Mouse (Mus musculus) ZHBTc4 (cell line): ENCODE measurements around the gene Phactr2.

Source experiments
- DNase-seq: peaks from one replicate; pipeline ENCODE4 v3.0.0-alpha.2; 2011; ENCODE audit warnings: low read depth, low spot score

The Phactr2 gene

DNA sequence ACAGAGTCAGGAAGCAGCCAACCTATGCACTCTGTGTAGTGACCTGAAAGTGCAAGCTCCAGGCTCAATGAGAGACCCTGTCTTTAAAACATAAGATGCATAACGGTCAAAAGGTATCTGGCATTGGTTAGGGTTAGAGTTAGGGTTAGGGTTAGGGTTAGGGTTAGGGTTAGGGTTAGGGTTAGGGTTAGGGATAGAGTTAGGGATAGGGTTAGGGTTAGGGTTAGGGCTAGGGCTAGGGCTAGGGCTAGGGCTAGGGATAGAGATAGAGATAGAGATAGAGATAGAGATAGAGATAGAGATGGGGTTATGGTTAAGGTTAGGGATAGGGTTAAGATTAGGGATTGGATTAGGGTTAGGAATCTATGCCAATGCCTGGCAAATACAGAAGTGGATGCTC is 72.2 kb downstream of the Phactr2 start:
- no peak for DNase-seq

DNA sequence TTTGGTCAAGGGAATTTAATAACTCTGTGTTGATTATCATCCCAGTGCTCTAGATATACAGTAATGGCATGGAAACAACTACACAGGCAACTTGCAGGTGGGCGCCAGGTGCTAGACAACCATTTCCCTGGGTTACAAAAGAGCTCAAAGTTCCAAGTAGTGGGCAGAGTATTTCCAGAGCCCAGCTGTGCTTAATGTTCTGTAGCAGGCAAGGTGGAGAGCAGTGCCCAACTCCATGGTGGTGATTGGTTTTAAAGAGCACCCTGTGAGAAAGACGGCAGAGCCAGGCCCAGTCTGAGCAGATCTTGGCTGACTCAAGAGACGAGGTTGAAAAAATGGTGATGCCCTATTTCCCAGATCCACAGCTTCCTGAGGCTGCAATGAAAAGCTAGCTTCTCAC is 78.5 kb downstream of the Phactr2 start:
- DNase-seq: no peak

DNA sequence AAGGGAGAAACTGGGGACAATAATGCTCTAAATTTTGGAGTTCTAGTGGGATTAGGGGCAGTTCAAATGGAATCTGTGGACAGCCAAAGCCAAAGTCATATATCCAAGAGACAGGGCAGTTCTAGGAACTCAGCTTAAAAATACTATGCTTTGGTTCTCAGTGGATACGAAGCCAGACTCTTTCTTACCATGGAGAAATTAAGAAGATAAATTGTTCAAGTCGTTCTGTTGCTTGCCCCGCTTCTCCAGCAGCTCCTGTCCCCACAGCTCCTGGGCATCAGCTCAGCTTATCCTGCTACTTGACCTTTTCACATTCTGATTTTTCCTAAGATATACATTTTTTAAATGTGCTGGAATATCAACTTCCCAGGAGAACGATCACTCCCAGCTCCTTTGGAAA is 80.2 kb downstream of the Phactr2 start:
- DNase-seq: no peak

DNA sequence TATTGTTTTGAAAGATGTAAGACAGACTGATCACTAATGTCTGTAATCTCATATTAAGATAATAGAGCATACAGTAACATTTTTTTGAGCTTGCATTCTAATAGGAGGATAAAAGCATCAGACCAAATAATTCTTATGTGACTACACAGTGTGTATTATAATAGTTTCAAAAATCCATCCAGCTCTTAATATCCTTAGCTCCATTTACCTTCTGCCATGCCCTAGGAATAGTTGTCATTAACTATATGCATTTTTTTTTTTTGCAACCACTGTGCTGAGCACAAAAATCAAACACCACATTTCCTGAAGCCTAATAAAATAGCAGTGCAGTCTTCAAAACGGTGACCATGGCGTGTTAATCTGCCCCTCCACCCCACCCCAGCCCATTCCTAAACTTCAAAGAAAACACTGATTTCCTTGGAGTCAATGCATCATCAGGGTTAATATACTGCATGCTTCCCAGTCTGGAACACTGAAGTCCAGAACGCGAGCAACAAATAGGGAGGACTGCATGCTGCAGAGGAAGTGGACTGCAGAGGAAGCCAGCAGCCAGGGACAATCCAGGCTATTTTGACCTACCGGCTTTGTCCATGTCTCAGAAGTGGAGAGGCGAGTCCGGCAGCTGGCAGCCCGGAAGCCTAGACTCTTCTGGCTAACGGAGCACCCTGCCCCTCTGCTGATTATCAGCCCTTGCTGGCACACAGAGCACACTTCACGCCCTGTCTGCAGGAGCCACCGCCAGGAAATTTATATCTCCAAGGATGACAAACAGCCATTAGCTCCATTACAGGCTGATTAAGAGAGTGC is 85.9 kb downstream of the Phactr2 start:
- DNase-seq: no peak

DNA sequence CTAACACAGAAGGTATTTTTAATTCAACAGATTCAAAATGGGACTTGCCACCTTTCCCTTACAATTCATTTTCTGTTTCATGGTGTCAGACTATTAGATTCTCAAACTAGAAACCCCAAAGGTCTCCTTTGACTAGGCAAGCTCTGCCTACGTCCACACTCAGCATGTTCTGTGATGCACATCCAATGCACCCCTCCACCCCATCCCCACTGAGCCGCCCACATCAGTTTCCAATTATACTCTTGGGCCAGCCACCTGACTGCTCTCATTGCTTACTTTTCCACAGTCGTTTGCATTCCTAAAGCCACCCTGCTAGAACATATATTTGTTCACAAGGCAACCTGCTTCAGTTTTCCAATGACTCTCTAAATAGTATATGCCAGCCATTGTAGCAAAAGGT is 89.3 kb downstream of the Phactr2 start:
- no peak for DNase-seq

DNA sequence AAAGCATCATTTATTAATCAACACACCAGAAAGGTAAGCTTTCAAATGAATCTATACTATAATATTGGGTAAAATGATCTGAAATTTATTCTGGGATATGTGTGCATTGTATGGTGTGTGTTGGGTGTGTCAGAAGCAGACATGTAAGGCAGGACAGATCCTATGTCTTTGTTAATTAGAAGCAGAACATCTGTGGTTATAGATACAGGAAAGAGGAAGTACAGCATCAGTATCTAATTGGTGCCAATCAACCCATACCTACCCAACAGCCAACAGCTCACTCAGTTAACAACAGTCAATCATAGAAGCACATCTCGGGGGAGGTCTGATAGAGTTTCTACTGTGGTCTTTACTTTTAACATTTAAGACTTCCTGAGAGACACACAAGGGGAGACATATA is 96.3 kb downstream of the Phactr2 start:
- no peak for DNase-seq

DNA sequence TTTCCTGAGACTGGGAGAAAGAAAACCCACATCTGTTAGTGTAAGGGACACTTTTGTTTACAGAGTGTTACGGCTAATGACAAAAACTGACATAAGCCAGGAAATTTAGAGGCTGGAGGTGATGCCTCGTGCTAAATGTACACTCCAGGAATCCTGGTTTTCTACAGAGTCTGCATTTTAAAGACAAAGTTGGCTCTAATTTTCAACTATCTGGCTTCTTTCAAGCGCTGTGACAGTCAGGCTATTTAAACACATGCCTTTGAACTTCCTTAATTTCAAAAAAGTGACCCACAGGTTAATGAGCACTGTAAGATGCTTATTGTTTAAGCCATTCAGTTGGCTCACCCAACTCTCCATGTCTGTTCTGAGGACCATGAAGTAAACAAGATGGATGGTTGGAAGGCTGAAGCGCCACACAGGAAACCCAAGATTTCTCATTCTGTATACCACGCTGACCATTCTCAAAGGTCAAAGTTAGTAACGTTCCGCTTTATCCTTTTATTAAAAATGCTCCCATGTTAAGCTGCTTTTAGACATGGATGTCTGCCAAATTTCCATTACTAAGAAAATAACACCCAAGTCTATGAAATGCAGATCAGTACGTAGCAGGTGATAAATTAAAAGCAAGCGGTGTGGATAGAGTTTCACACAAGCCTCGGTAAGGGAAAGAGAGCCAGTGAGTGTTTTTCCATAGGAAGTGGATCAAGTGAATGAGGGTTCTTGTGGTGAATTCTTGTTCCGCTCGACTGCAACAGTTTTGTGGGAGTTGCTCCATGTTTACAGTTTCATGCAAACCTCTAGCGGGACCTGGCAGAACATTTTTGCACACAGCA is 97.6 kb downstream of the Phactr2 start:
- no peak for DNase-seq

DNA sequence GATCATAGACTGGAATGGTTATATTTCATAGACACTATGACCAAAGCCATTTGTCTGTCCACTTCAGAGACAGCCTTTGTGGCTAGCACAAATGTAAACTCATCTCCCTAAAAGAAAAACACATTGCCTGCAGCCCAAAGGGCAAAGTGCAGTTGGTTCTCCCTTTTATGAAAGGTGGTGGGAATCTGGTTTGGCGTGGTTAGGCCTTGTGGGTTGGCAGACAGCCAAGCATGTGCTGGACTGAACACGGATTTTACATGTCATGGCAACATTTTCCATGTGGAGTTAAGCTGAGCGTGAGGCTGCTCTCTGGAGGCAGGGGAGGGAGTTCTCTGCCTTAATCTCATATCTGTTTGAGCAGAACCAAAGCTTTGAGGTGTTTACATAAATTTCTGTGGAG is 98.4 kb downstream of the Phactr2 start:
- DNase-seq: no peak

DNA sequence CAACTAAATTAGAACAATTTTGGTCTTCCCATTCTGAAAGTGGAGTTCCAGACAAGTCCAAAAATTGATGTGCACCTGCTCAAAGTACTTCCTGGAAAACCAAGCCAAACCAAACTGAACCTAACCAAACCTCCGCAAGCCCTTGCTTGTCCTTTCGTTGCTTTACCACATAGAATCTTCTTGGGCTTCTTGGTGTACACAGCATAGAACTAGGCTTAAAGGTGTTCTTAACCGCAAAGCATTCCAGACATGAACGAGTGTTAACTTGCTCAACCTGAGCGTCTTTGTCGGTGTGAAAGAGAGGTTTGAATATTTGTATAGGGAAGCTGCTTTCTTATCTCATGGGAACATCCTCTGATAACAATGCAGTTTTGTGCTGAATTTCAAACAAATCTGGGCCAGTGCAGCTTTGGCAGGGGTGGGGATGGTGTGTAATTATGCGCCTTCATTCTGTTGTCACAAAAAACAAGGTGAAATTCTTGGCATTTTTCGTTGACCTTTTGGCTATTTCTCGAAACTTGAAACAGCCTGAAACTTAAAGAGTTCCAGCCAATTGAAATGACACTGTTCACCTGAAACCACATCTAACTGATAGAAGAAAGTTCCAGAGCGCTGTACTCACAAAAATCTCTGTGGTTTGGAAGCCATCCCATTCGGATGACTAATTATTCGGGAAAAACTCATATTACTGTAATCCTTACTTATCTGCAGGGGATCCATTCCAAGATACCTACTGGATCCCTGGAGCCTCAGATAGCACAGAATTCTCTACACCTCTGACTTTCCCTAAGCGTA is 104.4 kb downstream of the Phactr2 start:
- DNase-seq: peak; percentile 23

DNA sequence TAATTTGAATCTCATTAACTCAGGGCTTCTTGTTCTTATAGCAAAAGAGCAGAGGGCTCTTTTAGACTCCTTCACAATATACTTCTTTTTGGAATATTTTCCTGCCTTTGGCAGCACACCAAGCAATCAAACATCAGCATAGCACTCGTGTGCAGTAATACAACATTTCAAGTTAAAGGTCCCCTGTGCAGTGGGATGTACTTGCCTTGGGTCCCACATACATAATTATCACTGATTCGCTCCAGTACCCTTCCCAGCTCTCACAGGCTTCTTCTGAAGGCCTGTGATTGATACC is 110.0 kb downstream of the Phactr2 start:
- DNase-seq: no peak

DNA sequence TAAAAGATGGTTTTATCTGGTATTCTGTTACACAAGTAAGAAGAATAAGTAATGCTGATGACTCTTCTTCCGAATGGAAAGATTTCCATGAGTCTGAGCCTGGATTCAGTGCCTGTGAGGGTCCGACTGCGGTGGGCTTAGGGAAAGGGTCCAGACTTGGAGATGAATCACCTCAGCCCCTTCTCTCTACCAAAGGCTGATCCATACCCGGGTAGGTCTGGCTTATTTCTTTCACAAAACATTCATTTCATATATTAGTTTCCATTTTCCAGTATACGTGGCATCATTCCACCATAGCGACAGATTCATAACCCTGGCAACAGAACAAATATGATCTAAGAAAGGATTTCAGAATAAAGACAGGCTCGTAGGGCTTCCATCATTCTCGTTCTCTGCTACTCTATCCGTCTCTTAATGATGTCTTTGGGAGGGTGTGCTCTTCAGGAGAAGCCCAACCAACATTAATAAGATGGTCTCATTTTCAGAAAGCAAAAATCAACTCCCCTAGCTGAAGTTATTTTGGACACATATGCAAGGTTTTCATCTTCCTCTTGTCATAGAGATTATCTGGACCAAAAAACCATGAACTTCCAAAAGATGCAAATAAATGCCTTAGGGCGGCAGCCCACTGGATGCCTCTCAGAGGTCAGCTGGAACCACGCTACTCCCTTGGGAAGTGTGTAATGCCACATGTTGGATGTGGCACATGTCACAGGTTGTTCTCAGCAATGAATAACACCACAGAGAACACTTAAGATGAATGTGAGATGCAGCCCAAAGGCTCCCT is 110.5 kb downstream of the Phactr2 start:
- DNase-seq: no peak

DNA sequence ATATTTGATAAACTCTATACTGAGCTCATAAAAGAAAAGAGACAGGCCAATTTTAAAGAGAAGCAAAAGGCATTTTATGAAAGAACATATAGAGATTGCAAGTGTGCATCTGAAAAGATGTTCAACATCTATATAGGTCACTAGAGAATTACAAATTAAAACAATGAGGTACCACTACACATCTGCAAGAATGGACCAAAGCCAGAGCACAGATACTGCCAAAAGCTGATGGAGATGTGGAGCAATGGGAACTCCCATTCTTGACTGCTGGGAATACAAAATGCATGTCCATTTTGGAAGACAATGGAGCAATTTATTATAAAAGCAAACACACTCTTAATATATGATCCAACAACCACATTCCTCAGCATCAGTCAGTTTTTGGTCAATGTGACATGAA is 113.3 kb downstream of the Phactr2 start:
- no peak for DNase-seq

DNA sequence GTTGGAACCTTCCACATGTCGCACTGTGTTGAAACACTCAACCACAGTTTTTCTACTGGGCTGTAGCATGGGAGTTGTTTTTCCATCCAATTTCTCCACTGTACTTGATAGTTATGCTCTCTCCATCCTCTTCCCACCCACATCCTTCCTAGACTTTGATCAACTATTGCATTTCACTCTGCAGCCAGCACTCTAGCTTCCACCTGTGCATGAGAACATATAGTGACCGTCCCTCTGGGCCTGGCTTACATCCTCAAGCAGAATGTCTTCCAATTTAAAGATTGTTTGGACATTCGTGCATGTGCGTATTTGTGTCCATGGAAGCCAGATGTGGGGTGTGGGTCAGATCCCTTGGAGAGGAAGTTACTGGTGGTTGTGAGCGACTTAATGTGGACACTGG is 114.4 kb downstream of the Phactr2 start:
- no peak for DNase-seq

DNA sequence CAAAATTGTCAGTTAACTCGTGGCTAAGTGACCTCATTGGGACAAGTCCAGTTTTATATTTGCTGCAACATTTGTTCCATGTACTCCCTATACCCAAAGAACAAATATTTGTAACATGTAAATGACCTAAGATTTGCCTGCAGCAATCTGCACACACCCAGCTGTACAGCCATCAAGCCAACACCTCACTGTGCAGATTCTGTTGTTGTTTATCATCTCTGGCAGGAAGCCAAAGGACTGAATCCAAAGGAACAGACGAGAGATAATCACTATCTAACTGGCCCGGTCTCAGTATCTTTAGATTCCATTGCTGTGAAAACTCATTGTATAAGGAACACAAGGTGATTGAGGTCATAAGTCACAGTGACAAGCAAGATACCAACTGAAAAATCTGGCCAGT is 115.5 kb downstream of the Phactr2 start:
- DNase-seq: no peak

DNA sequence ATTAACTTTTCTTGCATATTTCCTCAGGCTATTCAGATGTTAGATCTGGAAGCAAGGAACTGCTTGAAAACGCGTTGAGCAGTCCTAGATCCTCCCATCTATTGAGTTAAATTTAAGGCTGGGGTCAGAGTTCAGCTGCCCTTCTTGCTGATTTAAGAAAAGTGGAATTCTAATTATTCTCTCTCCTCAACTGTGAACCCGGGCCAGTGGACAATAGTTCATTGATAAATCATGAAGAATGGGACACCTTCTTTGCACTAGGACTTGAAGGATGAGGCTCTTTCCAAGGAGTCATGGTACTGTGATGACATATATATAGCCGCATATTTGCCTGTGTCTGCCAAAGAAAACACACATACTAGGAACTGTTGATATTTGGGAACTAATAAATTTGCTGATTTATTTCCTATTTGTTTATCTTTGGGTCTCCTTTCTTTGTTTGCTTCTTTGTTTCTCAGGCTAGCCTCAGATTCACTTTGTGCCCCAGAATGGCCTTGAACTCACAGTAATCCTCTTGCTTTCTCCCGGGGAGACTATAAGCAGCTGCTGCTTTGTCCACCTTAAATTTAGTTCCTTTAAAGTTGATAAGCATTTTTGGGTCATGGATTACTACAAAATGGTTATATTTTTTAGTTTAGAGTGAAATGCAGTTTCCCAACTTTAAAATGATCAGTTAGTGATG is 127.5 kb downstream of the Phactr2 start:
- no peak for DNase-seq

DNA sequence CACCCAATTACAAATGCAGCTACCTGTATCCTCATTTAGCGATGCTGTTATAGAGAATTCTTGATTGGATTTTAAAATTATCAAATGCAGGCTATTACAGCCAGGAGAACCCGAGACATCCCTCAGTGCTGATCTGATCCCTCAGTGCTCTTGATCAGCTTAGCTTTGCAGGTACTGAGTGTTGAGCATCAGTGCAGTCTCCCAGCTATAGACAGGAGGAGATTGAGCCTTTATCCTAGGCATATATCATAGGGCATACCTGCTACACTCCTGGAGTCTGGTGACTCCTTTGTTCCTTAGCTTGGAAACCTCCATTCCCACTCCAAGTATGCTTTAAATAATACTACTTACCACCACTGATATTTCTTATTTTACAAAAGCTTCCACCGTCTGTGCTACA is 133.6 kb downstream of the Phactr2 start:
- DNase-seq: no peak

DNA sequence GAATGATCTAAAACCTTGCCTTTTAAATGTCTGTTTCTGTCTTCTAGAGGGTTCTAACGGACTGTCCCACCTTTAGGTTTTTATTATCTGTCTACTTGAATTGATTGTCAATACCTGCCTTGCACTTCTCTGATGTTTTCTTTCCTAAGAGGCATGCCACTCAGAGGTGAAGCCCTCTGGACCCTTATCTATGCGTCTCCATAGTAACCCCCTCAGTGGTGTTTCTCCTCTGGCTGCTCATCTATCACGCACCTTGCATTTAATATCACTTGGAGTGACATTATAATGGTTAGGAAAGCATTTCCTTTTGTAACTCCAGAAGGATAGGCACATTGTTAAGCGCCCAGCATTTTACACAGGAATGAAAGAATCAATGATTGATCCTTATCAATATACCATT is 137.2 kb downstream of the Phactr2 start:
- no peak for DNase-seq

DNA sequence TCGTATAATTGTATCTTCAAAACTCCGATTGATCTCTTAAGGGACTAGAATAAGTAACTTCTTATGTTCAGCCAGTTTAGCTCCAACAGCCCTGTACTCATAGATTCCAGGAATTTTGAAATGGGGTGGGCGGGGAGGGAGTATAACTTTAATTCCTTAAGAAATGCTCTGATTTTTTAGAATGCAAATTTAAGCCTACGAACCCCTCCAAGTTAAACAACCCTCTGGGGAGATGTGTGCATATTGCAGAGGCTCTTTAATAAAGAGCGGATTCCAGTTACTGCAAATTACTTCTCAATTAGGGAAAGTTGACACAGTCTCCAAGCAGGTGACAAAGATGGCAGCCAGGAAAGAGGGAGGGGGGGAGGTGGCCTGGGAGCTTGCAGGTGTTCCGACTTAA is 138.4 kb downstream of the Phactr2 start:
- no peak for DNase-seq

DNA sequence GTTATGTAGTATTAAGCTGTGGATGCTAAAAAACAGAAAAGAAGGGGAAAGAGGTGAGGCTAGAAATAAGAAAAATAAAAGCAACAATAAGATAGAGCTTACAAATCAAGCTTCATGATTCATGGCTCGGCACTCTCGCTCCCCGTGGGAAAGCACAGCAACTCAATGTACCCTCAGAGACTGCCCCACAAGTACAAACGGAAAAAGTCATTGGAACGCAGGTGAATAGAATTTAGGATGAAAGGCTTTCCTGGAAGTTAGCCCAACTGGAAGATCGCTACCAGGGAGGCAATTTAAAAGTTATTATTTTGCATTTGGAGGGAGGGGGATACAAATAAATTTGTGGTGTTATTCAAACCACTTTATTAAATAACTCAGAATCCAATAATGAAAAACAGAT is 138.9 kb downstream of the Phactr2 start:
- no peak for DNase-seq

DNA sequence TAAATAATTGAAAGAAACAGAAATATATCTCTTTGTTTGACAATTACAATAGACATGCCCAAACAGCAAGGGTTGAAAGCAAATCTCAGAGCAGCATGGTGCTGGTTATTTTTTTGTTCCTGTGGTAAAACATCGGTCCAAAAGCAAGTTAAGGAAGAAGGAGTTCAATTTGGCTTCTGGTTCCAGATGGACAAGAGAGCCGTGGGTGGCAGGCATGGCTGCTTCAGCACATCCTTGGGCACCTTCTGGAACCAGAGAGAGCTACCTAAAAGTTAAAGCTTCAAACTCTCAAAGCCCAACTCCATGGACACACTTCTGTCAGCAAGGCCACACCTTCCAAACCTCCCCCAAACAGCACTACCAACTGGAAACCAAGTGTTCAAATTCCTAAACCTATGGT is 140.4 kb downstream of the Phactr2 start:
- no peak for DNase-seq

DNA sequence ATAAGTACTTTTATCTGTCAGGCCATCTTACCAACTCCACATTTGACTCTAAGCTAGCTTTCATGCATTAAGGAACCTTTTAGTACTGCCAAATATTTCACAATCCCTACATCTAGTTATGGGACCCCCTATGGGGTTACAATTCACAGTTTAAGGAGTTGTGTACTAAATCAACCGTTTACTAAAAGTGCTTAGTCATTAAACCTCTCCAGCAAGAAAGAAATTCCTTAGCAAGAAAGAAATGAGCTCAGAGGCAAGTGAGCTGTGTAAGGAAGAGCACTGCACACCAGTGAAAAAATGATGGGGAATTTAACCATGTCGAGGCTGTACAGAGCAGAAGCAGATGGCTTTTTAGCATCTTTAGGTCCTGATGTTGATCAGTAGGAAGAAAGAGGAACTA is 141.2 kb downstream of the Phactr2 start:
- no peak for DNase-seq
